Mouse (Mus musculus) kidney, postnatal 25 days (tissue): ENCODE measurements around the gene Epb41.

ENCODE experiments used
- DNase-seq, 2 experiments: peaks; one replicate each; pipeline ENCODE4 v3.0.0; 2021; ENCODE audit warnings: mixed read lengths in 2 of 2

The Epb41 gene

GRCm38 (mm10) chr4:132074933-132075769, at the start of gene Epb41:
Epb41 (minus strand) TSS chr4:132075321.
- peak; percentile 98 to 100 for DNase-seq

GRCm38 (mm10) chr4:132123166-132123565, 48.0 kb upstream of the Epb41 start:
- no peak for DNase-seq

- peak in 1 of 2 experiments; percentile 21 for DNase-seq
Measured at GRCm38 (mm10) chr4:132121674-132122073, 46.6 kb upstream of the Epb41 start.

GRCm38 (mm10) chr4:132119566-132119965, 44.4 kb upstream of the Epb41 start:
- DNase-seq = no peak

GRCm38 (mm10) chr4:132116315-132116714, 41.2 kb upstream of the Epb41 start:
- no peak for DNase-seq

- DNase-seq = no peak
Measured at GRCm38 (mm10) chr4:132113411-132114095, 38.4 kb upstream of the Epb41 start.

GRCm38 (mm10) chr4:132111227-132111626, 36.1 kb upstream of the Epb41 start:
- DNase-seq = no peak

- DNase-seq = no peak
Measured at GRCm38 (mm10) chr4:132108221-132108620, 33.1 kb upstream of the Epb41 start.

GRCm38 (mm10) chr4:132101152-132101551, 26.0 kb upstream of the Epb41 start:
- DNase-seq = no peak

- no peak for DNase-seq
Measured at GRCm38 (mm10) chr4:132099548-132099947, 24.4 kb upstream of the Epb41 start.

GRCm38 (mm10) chr4:132095043-132095442, 19.9 kb upstream of the Epb41 start:
- DNase-seq = no peak

- DNase-seq = no peak
Measured at GRCm38 (mm10) chr4:132093928-132094327, 18.8 kb upstream of the Epb41 start.

GRCm38 (mm10) chr4:132093136-132093535, 18.0 kb upstream of the Epb41 start:
- no peak for DNase-seq

- DNase-seq = peak; percentile 68 to 72
Measured at GRCm38 (mm10) chr4:132088921-132089320, 13.8 kb upstream of the Epb41 start.

GRCm38 (mm10) chr4:132085114-132085513, 10.0 kb upstream of the Epb41 start:
- no peak for DNase-seq

GRCm38 (mm10) chr4:132080492-132080983, 5.4 kb upstream of the Epb41 start:
- no peak for DNase-seq

GRCm38 (mm10) chr4:132079555-132080275, 4.6 kb upstream of the Epb41 start:
- peak; percentile 86 for DNase-seq

GRCm38 (mm10) chr4:132078296-132078714, 3.2 kb upstream of the Epb41 start:
- no peak for DNase-seq

GRCm38 (mm10) chr4:132077445-132077844, 2.3 kb upstream of the Epb41 start:
- DNase-seq = no peak

GRCm38 (mm10) chr4:132076480-132077405, 1.6 kb upstream of the Epb41 start:
- DNase-seq = peak; percentile 62 to 83

GRCm38 (mm10) chr4:132075796-132076195, 675 bp upstream of the Epb41 start:
- no peak for DNase-seq
